Mouse (Mus musculus) small intestine, adult 2 months (tissue): Measurements from ENCODE around the gene Inhbe. TPM values are rescaled to one million over a fixed set of nuclear protein-coding genes. Genes with fewer than 3 reads are reported as not detected.

Source experiments
- H3K27ac ChIP-seq: fragments of 200-500 bp; 2 replicates; pipeline ENCODE4 v1.5.1; 2012; ENCODE audit warnings: low read depth, low read length, control low read depth, inconsistent platforms; ENCODE audit not compliant: insufficient read depth
- H3K27me3 ChIP-seq: fragments of 200-500 bp; 2 replicates; pipeline ENCODE4 v1.6.1; 2012; ENCODE audit warnings: mild to moderate bottlenecking, moderate library complexity, low read length, inconsistent platforms; ENCODE audit not compliant: control insufficient read depth, insufficient read depth
- H3K36me3 ChIP-seq: fragments of 200-500 bp; 2 replicates; pipeline ENCODE4 v1.6.1; 2012; ENCODE audit warnings: mild to moderate bottlenecking, low read length, control low read depth, inconsistent platforms; ENCODE audit not compliant: control insufficient read depth, insufficient read depth
- H3K4me1 ChIP-seq: fragments of 200-500 bp; 2 replicates; pipeline ENCODE4 v1.6.1; 2012; ENCODE audit warnings: low read length, inconsistent platforms, mixed read lengths; ENCODE audit not compliant: control insufficient read depth, insufficient read depth, insufficient read length
- H3K4me3 ChIP-seq: fragments of 200-500 bp; 2 replicates; pipeline ENCODE4 v1.5.1; 2012; ENCODE audit warnings: low read depth, mild to moderate bottlenecking, control low read depth, inconsistent platforms, low read length, moderate library complexity
- CTCF ChIP-seq: fragments of 200-500 bp; IDR thresholded peaks from 2 replicates; pipeline ENCODE4 v1.5.1; 2012; ENCODE audit warnings: low read depth, mild to moderate bottlenecking, control low read depth, inconsistent platforms, low read length, moderate library complexity, mixed read lengths; ENCODE audit not compliant: insufficient replicate concordance, insufficient read length; ENCODE audit errors: extremely low read depth
- POLR2A ChIP-seq: fragments of 200-500 bp; IDR thresholded peaks from 2 replicates; pipeline ENCODE4 v1.6.1; 2012; ENCODE audit warnings: low read depth, mild to moderate bottlenecking, control low read depth, inconsistent platforms, low read length, moderate library complexity
- whole genome bisulfite sequencing: fragments of 180-500 bp; shearing (Covaris S2); methylation state at CpG from one replicate; pipeline ENCODE4 v1.1.7; 2018; 5-methylcytosine and 5-hydroxymethylcytosine counted together
- polyA plus RNA-seq: library from polyadenylated mRNA; depleted of rRNA; stranded (reverse); fragments of >200 nt; gene quantifications from 2 replicates; pipeline ENCODE4 v1.2.3, GENCODE M21; 2012

Inhbe gene
- polyA plus RNA-seq, 1 experiment, result not detected

DNA sequence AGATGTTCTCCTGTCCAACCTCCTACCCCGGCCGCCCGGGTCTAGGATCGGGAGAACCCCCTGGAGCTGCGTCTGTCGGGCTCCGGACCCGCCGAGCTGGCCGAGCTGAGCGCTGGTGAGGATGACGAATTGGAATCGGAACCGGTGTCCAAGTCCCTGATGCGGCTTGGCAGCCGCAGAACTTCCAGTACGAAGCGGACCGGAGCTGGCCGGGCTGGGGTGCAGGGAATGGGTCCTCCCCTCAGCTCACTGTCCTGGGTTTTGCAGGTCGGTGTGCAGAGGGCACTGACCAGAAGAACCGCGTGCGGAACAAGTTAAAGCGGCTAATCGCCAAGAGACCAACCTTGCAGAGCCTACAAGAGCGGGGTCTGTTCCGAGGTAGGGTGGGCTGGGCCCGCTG is 27.4 kb downstream of the Inhbe start:
- H3K4me3 ChIP-seq, result peak overlapping the region; percentile 60
- no peak overlapping the region for H3K27ac ChIP-seq
- TF ChIP-seq CTCF (no peak), POLR2A (no peak)
- H3K27me3 ChIP-seq, result peaks cover 19% of the 10 kb centered on the region; the same call in 1 of the 2 replicates
- peaks cover 15% of the 10 kb centered on the region for H3K4me1 ChIP-seq
- peaks cover 3% of the 10 kb centered on the region; the same call in 1 of the 2 replicates for H3K36me3 ChIP-seq
- 31% methylated on average over 29 of the region's 29 CpGs for WGBS

DNA sequence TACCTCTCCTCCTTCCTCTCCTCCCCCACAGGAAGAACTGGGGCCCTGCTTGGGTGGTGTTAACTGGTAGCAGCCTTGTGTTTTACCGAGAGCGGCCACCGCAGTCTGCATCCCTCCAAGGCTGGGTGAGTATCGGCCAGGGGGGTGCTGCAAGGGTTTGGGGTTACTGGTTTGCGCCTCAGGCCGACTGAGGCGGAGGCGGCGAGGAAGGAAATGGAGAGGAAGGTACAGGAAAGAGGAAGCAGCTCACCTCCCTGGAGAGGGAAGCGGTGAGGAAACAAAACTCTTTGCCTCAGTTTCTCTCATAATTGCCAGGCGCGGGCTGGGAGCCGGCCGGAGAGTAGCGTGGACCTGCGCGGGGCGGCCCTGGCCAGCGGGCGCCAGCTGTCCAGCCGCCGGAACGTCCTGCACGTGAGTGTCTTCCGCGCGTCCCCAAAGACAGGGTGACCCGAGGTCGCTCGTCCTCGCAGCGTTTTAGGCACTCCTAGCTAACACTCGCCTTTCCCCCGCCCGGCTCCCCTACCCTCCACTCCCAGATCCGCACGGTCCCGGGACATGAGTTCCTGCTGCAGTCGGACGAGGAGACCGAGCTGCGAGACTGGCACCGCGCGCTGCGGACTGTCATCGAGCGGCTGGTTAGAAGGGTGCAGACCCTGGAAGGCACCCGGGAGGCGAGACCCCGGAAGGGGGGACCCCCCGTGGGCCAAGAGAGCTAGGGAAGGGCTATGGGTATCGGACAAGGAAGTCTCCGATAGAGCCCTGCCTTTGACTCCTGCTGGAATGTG is 28.0 kb downstream of the Inhbe start:
- WGBS, result 10% methylated on average over 54 of the region's 54 CpGs
- peaks cover 15% of the 10 kb centered on the region for H3K4me1 ChIP-seq
- TF ChIP-seq CTCF, result 0 out of 2 replicates have a peak, but pooled peaks have one; percentile 2
- TF ChIP-seq POLR2A, result no peak
- peaks cover 16% of the 10 kb centered on the region; the same call in 1 of the 2 replicates for H3K27me3 ChIP-seq
- H3K4me3 ChIP-seq, result peak overlapping the region; percentile 60
- peaks cover 3% of the 10 kb centered on the region; the same call in 1 of the 2 replicates for H3K36me3 ChIP-seq
- no peak overlapping the region for H3K27ac ChIP-seq

DNA sequence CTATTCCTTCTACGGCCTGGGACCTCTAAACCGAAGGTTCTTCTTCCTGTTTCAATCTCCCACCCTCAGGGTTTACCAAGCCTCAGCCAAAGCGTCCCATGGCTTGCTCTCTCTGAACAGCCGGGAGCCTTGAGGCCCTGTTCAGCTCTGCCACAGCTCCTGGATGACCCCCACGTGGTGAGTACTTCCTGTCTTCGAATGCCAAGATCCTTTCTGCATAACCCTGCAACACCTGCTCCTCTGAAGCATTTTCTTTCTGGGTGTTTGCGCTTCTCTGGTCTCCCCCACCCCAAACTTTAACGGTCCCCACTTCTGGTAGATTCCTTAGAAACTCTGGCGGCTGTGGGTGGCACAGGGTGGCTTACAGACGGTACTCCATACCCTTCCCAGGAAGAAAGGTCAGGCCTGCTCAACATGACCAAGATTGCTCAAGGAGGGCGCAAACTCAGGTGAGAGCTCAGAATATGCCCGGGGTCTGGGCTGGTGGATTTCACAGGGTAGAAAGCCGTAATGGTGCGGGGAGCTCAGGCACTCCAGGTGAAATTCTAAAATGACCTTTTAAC is 28.7 kb downstream of the Inhbe start:
- Histone ChIP-seq H3K4me1 (peaks cover 15% of the 10 kb centered on the region), H3K27ac (no peak overlapping the region), H3K27me3 (peaks cover 16% of the 10 kb centered on the region; the same call in 1 of the 2 replicates), H3K36me3 (peaks cover 3% of the 10 kb centered on the region; the same call in 1 of the 2 replicates), H3K4me3 (peak overlapping the region; percentile 60)
- WGBS, result 37% methylated on average over 14 of the region's 14 CpGs
- TF ChIP-seq CTCF (0 out of 2 replicates have a peak, but pooled peaks have one; percentile 3), POLR2A (no peak)

GRCm38 (mm10) chr10:127324495-127324894 is 29.7 kb downstream of the Inhbe start:
- H3K27ac ChIP-seq, result no peak overlapping the region
- H3K4me3 ChIP-seq, result peak overlapping the region; percentile 16; the same call in 1 of the 2 replicates
- TF ChIP-seq CTCF (peak; percentile 14; the same call in 1 of the 2 replicates), POLR2A (no peak)
- H3K27me3 ChIP-seq, result peaks cover 16% of the 10 kb centered on the region; the same call in 1 of the 2 replicates
- H3K4me1 ChIP-seq, result peaks cover 15% of the 10 kb centered on the region
- no peaks in the 10 kb centered on the region for H3K36me3 ChIP-seq
- WGBS, result 4% methylated on average over 7 of the region's 7 CpGs

DNA sequence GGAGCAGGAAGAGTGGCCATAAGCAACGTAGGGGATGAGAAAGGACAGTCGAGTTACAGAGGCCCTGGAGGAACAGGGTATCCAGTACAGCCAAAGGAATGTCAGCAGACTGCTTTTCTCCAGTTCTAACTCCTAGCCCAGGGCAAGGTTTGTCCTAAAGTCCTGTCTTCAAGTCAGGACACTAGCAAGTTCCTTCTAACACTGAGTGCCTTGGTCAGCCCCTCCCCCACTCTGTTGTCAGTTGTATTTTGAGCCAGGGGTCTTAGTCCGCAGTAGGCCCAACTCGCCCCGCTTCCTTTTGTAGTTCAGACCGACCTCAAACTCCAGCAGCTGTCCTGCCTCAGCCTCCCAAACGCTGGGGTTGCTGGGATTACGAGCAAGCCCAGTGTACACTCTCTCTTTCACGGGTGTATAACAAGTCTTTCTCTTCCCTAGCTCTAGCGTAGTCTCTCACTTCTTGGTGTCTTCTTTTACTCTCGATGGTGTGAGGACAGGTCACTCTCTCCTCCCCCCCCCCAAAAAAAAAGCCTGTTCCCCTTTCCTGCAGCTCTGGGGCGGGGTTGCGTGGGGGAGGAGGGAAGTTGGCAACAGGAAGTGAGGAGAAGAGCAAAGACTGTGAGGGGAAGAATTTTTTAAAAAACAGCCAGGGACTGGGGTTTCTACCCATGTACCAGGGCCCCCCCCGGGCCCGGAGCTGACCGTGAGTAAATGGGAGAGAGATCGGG is 30.9 kb downstream of the Inhbe start:
- Histone ChIP-seq H3K36me3 (no peaks in the 10 kb centered on the region), H3K4me3 (peak overlapping the region; percentile 57), H3K4me1 (peaks cover 15% of the 10 kb centered on the region), H3K27ac (peak overlapping the region; percentile 69), H3K27me3 (peaks cover 16% of the 10 kb centered on the region; the same call in 1 of the 2 replicates)
- TF ChIP-seq CTCF (no peak), POLR2A (no peak)
- WGBS, result 70% methylated on average over 17 of the region's 17 CpGs

DNA sequence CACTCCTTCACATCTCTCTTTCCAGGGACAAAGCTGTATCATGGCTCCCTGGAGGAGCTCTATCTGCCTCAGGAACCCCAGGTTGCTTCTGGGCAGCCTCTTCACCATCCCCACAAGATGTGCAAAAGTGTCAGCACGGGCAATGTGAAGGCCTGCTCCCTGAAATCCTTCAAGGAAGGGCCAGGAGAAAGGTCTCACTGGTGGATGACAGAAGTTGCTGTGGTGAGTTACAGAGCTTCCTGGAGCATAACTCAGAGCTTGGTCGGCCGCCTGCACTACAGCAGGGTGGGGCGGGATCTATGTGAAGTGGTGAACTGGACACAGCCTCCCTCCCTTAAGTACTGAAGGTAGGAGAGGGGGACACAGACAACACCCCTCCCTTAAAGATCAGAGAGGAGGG is 31.5 kb downstream of the Inhbe start:
- peaks cover 15% of the 10 kb centered on the region for H3K4me1 ChIP-seq
- peaks cover 16% of the 10 kb centered on the region; the same call in 1 of the 2 replicates for H3K27me3 ChIP-seq
- peak overlapping the region; percentile 69 for H3K27ac ChIP-seq
- 41% methylated on average over 4 of the region's 4 CpGs for WGBS
- no peaks in the 10 kb centered on the region for H3K36me3 ChIP-seq
- no peak for TF ChIP-seq POLR2A
- peak overlapping the region; percentile 57 for H3K4me3 ChIP-seq
